Mouse (Mus musculus) frontal cortex, postnatal 14 days (tissue): ENCODE measurements around the gene Pard3.

Source experiments
- DNase-seq, 2 experiments: peaks; one replicate each; pipeline ENCODE4 v3.0.0; 2022; ENCODE audit warnings: low spot score in 2 of 2

Pard3 gene

GRCm38 (mm10) chr8:127229325-127230232, 165.9 kb downstream of the Pard3 start:
- DNase-seq, result no peak

- no peak for DNase-seq
These were observed 166.5 kb downstream of the Pard3 start for GRCm38 (mm10) chr8:127230233-127230595.

- DNase-seq, result no peak
These were observed 179.7 kb downstream of the Pard3 start for GRCm38 (mm10) chr8:127243351-127243750.

GRCm38 (mm10) chr8:127243841-127244240, 180.1 kb downstream of the Pard3 start:
- no peak for DNase-seq

- DNase-seq, result no peak
These were observed 187.1 kb downstream of the Pard3 start for GRCm38 (mm10) chr8:127250746-127251145.

DNA sequence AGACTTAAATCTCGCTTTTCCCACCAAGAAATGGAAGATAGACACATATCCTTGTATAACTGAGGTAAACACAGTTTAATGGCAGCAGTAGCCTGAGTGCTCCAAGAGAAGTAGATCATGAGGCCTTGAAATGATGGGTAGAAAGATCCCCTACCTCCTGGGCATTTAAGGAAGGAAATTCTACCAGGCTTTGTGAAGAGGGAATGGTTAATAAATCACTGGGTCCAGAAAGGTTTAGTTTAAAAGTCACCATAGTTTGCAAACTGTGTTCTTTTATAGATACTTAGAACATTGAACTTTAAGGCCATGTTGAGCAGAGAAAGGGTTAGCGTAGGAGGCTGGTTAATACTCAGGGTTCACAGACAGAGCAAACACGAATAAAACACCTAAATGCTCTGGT, 187.8 kb downstream of the Pard3 start:
- DNase-seq, result no peak

- DNase-seq, result no peak
These were observed 188.3 kb downstream of the Pard3 start for GRCm38 (mm10) chr8:127251985-127252384.

GRCm38 (mm10) chr8:127254625-127255024, 190.9 kb downstream of the Pard3 start:
- peak in 1 of 2 experiments; percentile 10 for DNase-seq

DNA sequence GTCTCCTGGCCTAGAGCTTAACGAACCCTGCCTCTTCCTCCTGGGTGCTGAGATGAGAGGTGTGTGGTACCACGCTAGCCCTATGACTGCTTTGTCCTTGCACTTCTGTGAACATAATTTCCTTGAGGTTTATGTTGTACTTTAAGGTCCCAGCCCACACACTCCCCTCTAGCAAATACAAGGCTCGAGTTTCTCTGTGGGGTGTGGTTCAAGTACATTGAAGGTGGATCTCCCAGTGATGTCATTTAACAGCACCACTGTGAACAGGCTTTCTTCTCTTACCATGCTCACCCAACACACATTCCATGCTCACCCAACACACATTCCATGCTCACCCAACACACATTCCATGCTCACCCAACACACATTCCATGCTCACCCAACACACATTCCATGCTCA, 193.4 kb downstream of the Pard3 start:
- DNase-seq, result no peak

- DNase-seq, result no peak
These were observed 197.4 kb downstream of the Pard3 start for GRCm38 (mm10) chr8:127261051-127261450.

GRCm38 (mm10) chr8:127262026-127262425, 198.3 kb downstream of the Pard3 start:
- DNase-seq, result no peak

DNA sequence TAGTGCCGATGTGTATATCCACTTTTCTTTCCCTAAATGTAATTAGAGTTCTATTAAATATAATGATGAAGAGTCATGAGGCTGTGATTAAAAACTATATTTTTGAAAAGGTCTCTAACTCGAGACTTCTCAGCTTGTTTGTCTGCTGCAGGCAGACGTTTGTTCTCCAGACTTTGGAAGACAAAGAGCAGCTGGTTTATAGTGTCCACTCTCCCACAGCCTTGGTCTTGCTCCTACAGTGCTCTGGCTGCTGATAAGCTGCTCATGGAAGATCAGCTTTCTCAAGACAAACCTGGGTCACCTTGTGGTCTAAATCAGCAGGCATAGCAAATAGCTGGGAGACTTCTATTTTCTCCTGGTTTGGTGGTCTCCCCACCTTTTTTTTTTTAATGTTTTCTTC, 198.7 kb downstream of the Pard3 start:
- DNase-seq, result no peak

- no peak for DNase-seq
These were observed 199.2 kb downstream of the Pard3 start for GRCm38 (mm10) chr8:127262926-127263325.

DNA sequence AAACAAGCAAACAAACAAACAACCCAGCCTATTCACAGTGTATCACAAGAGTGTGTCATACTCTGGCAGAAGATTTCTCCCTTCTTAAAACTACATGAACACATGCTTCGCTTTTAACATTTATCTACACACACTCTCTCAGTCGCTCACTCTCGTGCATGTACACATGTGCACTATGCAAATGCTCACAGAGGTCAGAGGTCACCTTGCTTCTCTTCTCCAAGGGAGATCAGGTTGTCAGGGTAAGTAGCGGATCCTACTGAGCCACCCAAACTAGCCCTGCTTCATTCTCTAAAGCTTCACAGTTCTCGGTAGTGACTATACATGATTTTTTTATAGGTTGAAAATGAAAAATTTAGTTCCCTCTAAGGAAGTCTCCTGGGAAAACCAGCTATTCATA, 199.8 kb downstream of the Pard3 start:
- no peak for DNase-seq

DNA sequence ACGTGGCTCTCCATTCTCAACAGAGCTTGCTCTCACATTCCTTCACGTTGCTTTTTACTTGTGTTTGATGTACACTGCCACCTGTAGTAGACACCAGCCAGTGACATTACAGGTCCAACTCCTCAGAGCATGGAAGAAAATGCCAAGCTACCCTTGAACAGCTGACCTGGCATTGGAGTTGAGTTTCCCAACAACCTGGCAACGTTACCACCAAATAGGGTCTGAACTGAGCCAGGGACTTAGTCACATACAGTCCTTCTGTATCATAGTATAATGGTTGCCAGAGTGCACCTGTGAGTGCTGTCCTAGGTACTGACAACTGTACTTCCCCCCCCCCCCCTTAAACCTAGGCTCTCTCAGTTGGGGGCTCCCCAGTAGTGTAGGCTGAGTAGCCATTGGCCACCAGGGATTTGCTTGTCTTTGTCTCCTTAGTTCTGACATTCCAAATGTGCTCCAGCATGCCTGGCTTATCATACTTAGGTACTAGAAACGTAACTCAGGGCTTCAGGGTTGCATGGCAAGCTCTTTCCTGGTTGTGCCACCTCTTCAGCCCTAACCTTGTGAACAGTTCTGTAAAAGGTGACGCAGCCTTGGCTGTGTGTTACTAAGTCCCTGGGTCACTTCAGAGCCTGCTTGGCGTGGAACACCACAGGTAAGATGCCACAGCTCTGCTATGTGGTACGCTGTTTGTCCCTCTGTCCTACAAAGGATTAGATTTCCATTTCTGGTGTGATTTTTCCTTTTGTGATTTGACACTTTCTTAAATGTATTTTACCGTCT, 201.2 kb downstream of the Pard3 start:
- DNase-seq, result no peak

GRCm38 (mm10) chr8:127266777-127267176, 203.1 kb downstream of the Pard3 start:
- DNase-seq, result no peak

DNA sequence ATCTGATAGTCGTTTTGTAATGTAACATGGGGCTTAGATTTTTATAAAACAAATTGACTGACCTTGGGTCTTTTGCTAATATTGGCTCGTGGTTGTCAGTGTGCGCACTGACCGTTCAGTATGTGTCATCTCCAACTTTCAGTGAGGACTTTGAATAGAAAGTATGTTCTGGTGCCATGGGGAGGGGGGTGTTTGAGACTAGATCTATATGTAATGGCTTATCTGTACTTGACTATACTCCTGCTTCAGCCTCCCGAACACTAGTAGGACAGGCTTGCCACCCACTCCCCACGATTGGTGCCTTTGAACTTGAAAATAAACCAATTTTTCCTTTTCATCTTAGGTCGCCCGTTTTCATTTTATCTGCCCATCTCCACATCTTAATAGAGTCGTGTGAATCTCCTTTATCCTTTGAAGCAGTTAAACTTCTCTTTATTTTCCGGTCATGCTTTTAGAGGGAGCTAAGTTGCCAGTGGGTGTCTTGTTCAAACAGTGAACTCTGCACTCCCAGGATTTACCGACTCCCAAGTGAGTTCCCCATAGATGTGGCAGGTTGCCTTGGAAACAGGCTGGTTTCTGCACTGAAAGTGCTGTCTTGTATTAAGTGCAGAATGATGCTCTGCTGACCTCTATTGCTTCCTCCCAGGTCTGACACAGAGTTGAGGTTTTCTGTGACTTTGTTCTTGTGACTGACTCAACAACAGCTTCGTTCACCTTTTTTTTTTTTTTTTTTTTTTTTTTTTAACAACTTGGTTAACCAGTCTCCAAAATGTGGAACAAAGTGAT, 204.7 kb downstream of the Pard3 start:
- DNase-seq, result no peak

GRCm38 (mm10) chr8:127269082-127269747, 205.5 kb downstream of the Pard3 start:
- DNase-seq, result no peak

- DNase-seq, result no peak
These were observed 207.5 kb downstream of the Pard3 start for GRCm38 (mm10) chr8:127271186-127271585.

DNA sequence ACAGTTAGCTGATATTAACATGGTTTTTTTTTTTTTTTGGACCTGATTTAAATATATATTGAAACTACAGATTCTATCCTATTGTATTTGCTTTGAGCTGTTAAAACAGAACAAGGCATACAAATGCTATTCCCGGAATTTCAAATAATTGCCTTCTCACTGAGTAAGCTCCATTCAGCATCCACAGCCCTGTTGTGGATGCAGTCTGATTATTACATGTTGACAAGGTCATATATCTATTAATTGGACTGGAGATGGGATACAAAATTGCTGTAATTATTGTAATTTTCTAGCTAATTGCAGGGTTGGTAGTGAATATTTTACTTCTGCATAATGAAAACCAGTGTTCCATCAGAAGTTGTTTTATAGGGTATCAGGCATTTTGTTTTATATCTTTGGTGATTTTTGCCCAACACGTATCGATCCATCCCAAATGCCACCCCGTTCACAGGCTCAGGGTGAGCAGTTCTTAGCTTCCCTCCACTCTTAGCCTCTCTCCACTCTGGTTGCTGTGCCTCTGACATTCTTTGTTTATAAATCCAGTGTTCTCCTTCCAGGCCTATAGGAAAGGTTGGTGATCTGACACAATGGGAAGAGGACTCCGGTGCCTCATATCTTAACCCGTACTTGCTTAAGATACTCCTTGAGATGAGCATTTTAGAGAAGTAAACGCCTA, 216.7 kb downstream of the Pard3 start:
- no peak for DNase-seq

- DNase-seq, result no peak
These were observed 217.3 kb downstream of the Pard3 start for GRCm38 (mm10) chr8:127281035-127281434.
